Mouse (Mus musculus) liver, adult 2 months (tissue): Measurements from ENCODE around the gene Sh3bgrl.

Source experiments
- CTCF ChIP-seq: fragments of 200-500 bp; IDR thresholded peaks from 2 replicates; pipeline ENCODE4 v1.5.1; 2011; ENCODE audit warnings: low read depth, low read length, control low read depth
- POLR2A ChIP-seq: fragments of 200-500 bp; IDR thresholded peaks from 2 replicates; pipeline ENCODE4 v1.6.1; 2011; ENCODE audit warnings: low read length, control low read depth; ENCODE audit not compliant: insufficient read depth; ENCODE audit errors: extremely low read depth

DNA sequence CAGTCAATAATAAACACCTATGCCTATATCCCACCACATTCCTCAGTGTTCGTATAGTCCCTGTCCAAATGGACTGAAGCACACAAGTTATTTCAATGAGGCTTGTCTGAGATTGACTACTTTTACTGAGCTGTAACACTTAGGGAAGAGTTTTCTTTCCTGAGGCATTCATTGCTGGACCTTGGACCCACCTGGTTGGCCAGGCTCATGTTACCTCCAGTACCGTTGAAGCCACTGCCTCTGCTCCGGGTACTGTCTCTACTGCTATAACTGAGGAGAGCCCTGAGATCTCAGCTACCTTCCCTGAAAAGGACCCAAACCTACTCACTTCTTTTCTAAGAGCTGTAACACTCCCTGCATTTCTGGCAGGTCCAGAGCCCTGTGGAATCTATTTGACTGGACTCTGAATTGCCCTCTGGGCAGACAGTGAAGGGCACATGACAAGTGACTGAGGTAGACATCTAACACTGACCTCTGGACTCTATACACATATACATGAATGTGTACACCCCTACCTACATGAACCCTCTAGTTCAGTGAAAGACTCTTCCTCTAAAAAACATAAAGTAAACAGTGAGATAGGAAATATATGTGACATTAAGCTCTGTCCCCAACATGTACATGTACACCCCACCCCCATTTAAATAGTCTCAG is 140.3 kb downstream of the Sh3bgrl start:
- no peak for TF ChIP-seq CTCF
- no peak for TF ChIP-seq POLR2A
